Mouse (Mus musculus): ENCODE results near the gene B4galt7.

DNA sequence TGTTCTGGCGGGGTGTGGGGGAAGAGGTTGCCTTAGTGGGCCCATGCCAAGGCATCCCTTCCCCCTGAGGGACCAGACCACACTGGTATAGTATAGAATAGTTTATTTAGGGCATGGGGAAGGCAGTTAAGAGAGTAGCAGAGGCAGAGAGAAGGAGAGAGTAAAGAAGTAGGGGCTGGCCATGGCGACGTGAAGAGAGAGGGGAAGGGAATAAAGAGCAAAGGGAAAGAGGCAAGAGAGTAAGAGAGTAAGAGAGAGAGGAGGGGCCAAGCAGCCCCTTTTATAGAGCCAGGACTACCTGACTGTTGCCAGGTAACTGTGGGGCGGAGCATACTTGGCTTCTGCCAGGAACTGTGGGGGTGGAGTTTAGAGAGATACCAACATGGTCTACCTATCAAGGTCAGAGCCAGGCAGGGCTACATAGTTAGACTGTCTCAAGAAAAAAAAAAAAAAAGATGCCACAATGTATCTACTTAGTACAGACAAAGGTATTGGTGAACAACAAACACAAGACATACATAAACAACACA, 7.7 kb upstream of the B4galt7 start:
- TF ChIP-seq POLR2A (IDR thresholded peaks at IDR 0.05; ENCODE audit: extremely low read depth, insufficient read depth, low read length) (no peak), CTCF (IDR thresholded peaks at IDR 0.05; ENCODE audit: low read depth, low read length) (no peak)
